Comparison of ENCODE assay signal across 23 mouse cellular contexts in genomic region chr7:119936321-119936720, GRCm38 (mm10). TPM values are rescaled to one million over a fixed set of nuclear protein-coding genes. Genes with fewer than 3 reads are reported as not detected.
DNase-seq lines count a peak whose midpoint lies in the region; ATAC-seq and TF ChIP-seq lines count a peak whose summit lies in the region.
"Had no signal": no experiment of that assay in that cellular context is flagged by ENCODE, and none has a peak within 500 bp of the region (broad histone marks: within the 10 kb centered on the region; RNA-seq: fewer than 3 reads in every experiment).

No protein-coding gene starts in this region.

- H3K4me2 ChIP-seq in forebrain, embryonic 14.5 days (ENCODE audit: low read length) = no peak overlapping the region
- no peak overlapping the region for H3K4me2 ChIP-seq in forebrain, embryonic 13.5 days
- H3K4me2 ChIP-seq in lung, postnatal 0 days (replicated peaks; ENCODE audit: low read depth, low read length) = no peak overlapping the region
- H3K4me2 ChIP-seq: embryonic facial prominence, embryonic 12.5 days; embryonic facial prominence, embryonic 15.5 days; heart, embryonic 13.5 days; hindbrain, embryonic 12.5 days; hindbrain, embryonic 15.5 days had no signal

- TF ChIP-seq EP300 in lung, postnatal 0 days (IDR thresholded peaks at IDR 0.05) = no peak

- H3K9me3 ChIP-seq in forebrain, embryonic 14.5 days (replicated peaks; ENCODE audit: control insufficient read depth, low read length) = no peaks in the 10 kb centered on the region
- no peaks in the 10 kb centered on the region for H3K9me3 ChIP-seq in forebrain, embryonic 13.5 days (replicated peaks)
- H3K9me3 ChIP-seq in lung, postnatal 0 days (ENCODE audit: low read length) = no peaks in the 10 kb centered on the region
- H3K9me3 ChIP-seq: embryonic facial prominence, embryonic 12.5 days; embryonic facial prominence, embryonic 15.5 days; G1E; heart, embryonic 10.5 days; heart, embryonic 13.5 days; hindbrain, embryonic 12.5 days; hindbrain, embryonic 15.5 days had no signal

- no peak overlapping the region for H3K4me3 ChIP-seq in forebrain, embryonic 14.5 days (ENCODE audit: low read depth, low read length)
- H3K4me3 ChIP-seq in forebrain, embryonic 13.5 days = no peak overlapping the region
- no peak overlapping the region for H3K4me3 ChIP-seq in lung, postnatal 0 days (ENCODE audit: low read depth, low read length)
- H3K4me3 ChIP-seq: embryonic facial prominence, embryonic 12.5 days; embryonic facial prominence, embryonic 15.5 days; heart, adult 2 months; heart, embryonic 10.5 days; heart, embryonic 13.5 days; hindbrain, embryonic 12.5 days; hindbrain, embryonic 15.5 days had no signal

- H3K27me3 ChIP-seq in forebrain, embryonic 14.5 days (replicated peaks; ENCODE audit: control insufficient read depth, insufficient read depth, low read length) = no peaks in the 10 kb centered on the region
- H3K27me3 ChIP-seq in forebrain, embryonic 13.5 days = no peaks in the 10 kb centered on the region
- no peaks in the 10 kb centered on the region for H3K27me3 ChIP-seq in lung, postnatal 0 days (replicated peaks; ENCODE audit: insufficient read depth, low read length)
- H3K27me3 ChIP-seq: CH12.LX; embryonic facial prominence, embryonic 12.5 days; embryonic facial prominence, embryonic 15.5 days; heart, embryonic 13.5 days; hindbrain, embryonic 12.5 days; hindbrain, embryonic 15.5 days; Patski had no signal

- H3K4me1 ChIP-seq in forebrain, embryonic 14.5 days (ENCODE audit: control insufficient read depth, insufficient read depth, low read length) = no peaks in the 10 kb centered on the region
- H3K4me1 ChIP-seq in forebrain, embryonic 13.5 days = no peaks in the 10 kb centered on the region
- H3K4me1 ChIP-seq in lung, postnatal 0 days (ENCODE audit: insufficient read depth, low read depth, low read length) = no peaks in the 10 kb centered on the region
- H3K4me1 ChIP-seq: embryonic facial prominence, embryonic 12.5 days; embryonic facial prominence, embryonic 15.5 days; heart, embryonic 10.5 days; heart, embryonic 13.5 days; hindbrain, embryonic 12.5 days; hindbrain, embryonic 15.5 days had no signal

- H3K36me3 ChIP-seq in forebrain, embryonic 14.5 days (ENCODE audit: control insufficient read depth, insufficient read depth, low read length) = no peaks in the 10 kb centered on the region
- H3K36me3 ChIP-seq in forebrain, embryonic 13.5 days (ENCODE audit: poor library complexity, severe bottlenecking) = no peaks in the 10 kb centered on the region
- no peaks in the 10 kb centered on the region for H3K36me3 ChIP-seq in lung, postnatal 0 days (ENCODE audit: insufficient read depth, low read length)
- H3K36me3 ChIP-seq: embryonic facial prominence, embryonic 12.5 days; embryonic facial prominence, embryonic 15.5 days; G1E; heart, embryonic 10.5 days; heart, embryonic 13.5 days; hindbrain, embryonic 12.5 days; hindbrain, embryonic 15.5 days had no signal

- ATAC-seq in forebrain, embryonic 14.5 days = no peak
- no peak for ATAC-seq in forebrain, embryonic 13.5 days
- ATAC-seq in lung, postnatal 0 days = no peak
- ATAC-seq: intestine, postnatal 0 days; Patski had no signal

- H3K27ac ChIP-seq in forebrain, embryonic 14.5 days (ENCODE audit: low read depth, low read length) = no peak overlapping the region
- H3K27ac ChIP-seq in forebrain, embryonic 13.5 days = no peak overlapping the region
- H3K27ac ChIP-seq in lung, postnatal 0 days (ENCODE audit: low read length) = no peak overlapping the region
- H3K27ac ChIP-seq: embryonic facial prominence, embryonic 12.5 days; embryonic facial prominence, embryonic 15.5 days; heart, adult 2 months; heart, embryonic 10.5 days; heart, embryonic 13.5 days; hindbrain, embryonic 12.5 days; hindbrain, embryonic 15.5 days had no signal

- no peak for TF ChIP-seq CTCF in brain, embryonic 14.5 days (IDR thresholded peaks at IDR 0.05; ENCODE audit: borderline replicate concordance, extremely low read depth, insufficient read depth, insufficient read length)
- no peak for TF ChIP-seq CTCF in lung, postnatal 0 days (IDR thresholded peaks at IDR 0.05)

- TF ChIP-seq POLR2A in brain, embryonic 14.5 days (IDR thresholded peaks at IDR 0.05; ENCODE audit: borderline replicate concordance, extremely low read depth, insufficient read depth, insufficient read length, poor library complexity, severe bottlenecking) = no peak

- DNase-seq in cerebellum, postnatal 10 days = peak; percentile 58 to 66
- DNase-seq in cerebellum, postnatal 4 days (ENCODE audit: low spot score in 2 of 2) = no peak
- peak; percentile 4 for DNase-seq in forebrain, embryonic 14.5 days (ENCODE audit: low spot score)
- DNase-seq in brain, embryonic 14.5 days (ENCODE audit: low read depth) = peak; percentile 6
- DNase-seq in lung, postnatal 0 days (ENCODE audit: low spot score) = no peak
- DNase-seq: adrenal gland, postnatal 10 days; adrenal gland, postnatal 36 days; B cell, adult 2 months; gastrocnemius, postnatal 25 days; heart, adult 2 months; heart, postnatal 14 days; kidney, adult 2 months had no signal

- no peak overlapping the region for H3K9ac ChIP-seq in forebrain, embryonic 14.5 days (ENCODE audit: low read length)
- H3K9ac ChIP-seq in forebrain, embryonic 13.5 days = no peak overlapping the region
- H3K9ac ChIP-seq in lung, postnatal 0 days (replicated peaks; ENCODE audit: low read depth) = no peak overlapping the region
- H3K9ac ChIP-seq: embryonic facial prominence, embryonic 12.5 days; embryonic facial prominence, embryonic 15.5 days; heart, embryonic 13.5 days; hindbrain, embryonic 12.5 days; hindbrain, embryonic 15.5 days had no signal

RNA-seq across cellular contexts. Expression of gene Dcun1d3, which starts 40.2 kb away (rescaled TPM):
- polyA plus RNA-seq in forebrain, embryonic 14.5 days (2014; fragmentation: Nextera tagmentation; extraction: Ambion mirVana) = 9.2 and 10.3 TPM in 2 replicates
- 16.2 and 18.8 TPM in 2 replicates for polyA plus RNA-seq in forebrain, embryonic 13.5 days (2015; fragmentation: Nextera tagmentation; extraction: Ambion mirVana)
- 8.9 and 10.7 TPM in 2 replicates for polyA plus RNA-seq in brain, embryonic 14.5 days (2012; rRNA removed)
- 7.7 and 8.6 TPM in 2 replicates for polyA plus RNA-seq in lung, postnatal 0 days (2015; fragmentation: Nextera tagmentation; extraction: Ambion mirVana)

RNA-seq across cellular contexts. Expression of gene Lyrm1, which starts 40.7 kb away (rescaled TPM):
- 17.2 and 18.5 TPM in 2 replicates for polyA plus RNA-seq in forebrain, embryonic 14.5 days (2014; fragmentation: Nextera tagmentation; extraction: Ambion mirVana)
- polyA plus RNA-seq in forebrain, embryonic 13.5 days (2015; fragmentation: Nextera tagmentation; extraction: Ambion mirVana) = 12.2 and 13.9 TPM in 2 replicates
- 11.2 and 11.3 TPM in 2 replicates for polyA plus RNA-seq in brain, embryonic 14.5 days (2012; rRNA removed)
- 7.4 and 7.7 TPM in 2 replicates for polyA plus RNA-seq in lung, postnatal 0 days (2015; fragmentation: Nextera tagmentation; extraction: Ambion mirVana)

Comparison
In these comparisons a context has a peak if more than half of its experiments do, and no peak if none do; other contexts are left out.
1. DNase-seq: peak in cerebellum, postnatal 10 days (2 of 2), forebrain, embryonic 14.5 days (single experiment) and brain, embryonic 14.5 days (single experiment); none in cerebellum, postnatal 4 days (0 of 2) and lung, postnatal 0 days (single experiment).